Mouse (Mus musculus): ENCODE results near the gene Ankrd34c.

GRCm38 (mm10) chr9:89678974-89679373 lies 59.3 kb downstream of the Ankrd34c start:
- TF ChIP-seq EP300 (IDR thresholded peaks at IDR 0.05; ENCODE audit: low read depth) (no peak), CTCF (IDR thresholded peaks at IDR 0.05; ENCODE audit: low read depth) (peak; percentile 50)
